Mouse (Mus musculus) adrenal gland, postnatal 10 days (tissue): ENCODE measurements around the gene Drg1. TPM values are rescaled to one million over a fixed set of nuclear protein-coding genes. Genes with fewer than 3 reads are reported as not detected.

Experiments
- DNase-seq: peaks from one replicate; pipeline ENCODE4 v3.0.0; 2021; ENCODE audit warnings: mixed read lengths
- long read RNA-seq, 2 experiments: library from polyadenylated mRNA; stranded (forward); transcript quantifications; one replicate each; pipeline ENCODE4 v2.0.0; 2021
- total RNA-seq, 2 experiments: library from RNA; stranded (reverse); gene quantifications; 2 replicates each; pipeline ENCODE4 v1.2.3; 2021

The Drg1 gene
- 10 to 100 TPM; 84.3 to 91.6 TPM for total RNA-seq
- long read RNA-seq, experiment 1, transcript Drg1-201 (9 exons, 1,546 nt), result major isoform, 133 of 154 reads
- long read RNA-seq, experiment 1, partial matches to known transcripts, result 1 of 154 reads
- long read RNA-seq, experiment 1, other reads (novel, unspliced or antisense), result 20 of 154 reads
- long read RNA-seq, experiment 2, transcript Drg1-201 (9 exons, 1,546 nt), result major isoform, 68 of 76 reads
- long read RNA-seq, experiment 2, partial matches to known transcripts, result 4 of 76 reads
- long read RNA-seq, experiment 2, other reads (novel, unspliced or antisense), result 4 of 76 reads

DNA sequence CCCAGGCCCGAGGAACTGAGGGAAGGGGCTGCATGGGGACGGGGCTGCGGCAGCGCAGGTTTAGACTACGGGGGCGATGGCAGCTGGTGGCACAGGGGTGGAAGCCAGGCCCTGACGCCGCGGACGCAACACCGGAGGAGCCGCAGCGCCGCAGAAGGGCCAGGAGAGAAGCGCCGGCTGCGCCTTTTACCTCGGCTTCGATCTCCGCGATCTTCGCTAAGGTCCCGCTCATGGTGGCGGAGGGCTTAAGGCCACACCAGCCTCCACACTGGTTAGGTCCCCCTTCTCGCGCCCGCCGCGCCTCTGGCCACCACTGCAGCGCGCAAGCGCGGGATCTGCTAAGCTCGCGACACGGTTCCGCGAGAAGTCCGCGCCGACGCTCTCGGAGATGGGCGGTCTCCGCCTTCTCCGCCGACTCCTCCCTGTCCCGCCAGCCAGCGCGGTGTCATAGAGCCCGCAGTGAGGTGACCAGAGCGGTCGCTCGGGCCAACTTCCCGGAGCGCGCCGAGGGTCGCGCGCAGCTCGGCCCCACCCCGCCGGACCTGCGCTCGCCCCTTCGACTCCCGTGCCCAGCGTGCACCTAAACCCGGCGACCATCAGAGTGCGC, at the start of gene Drg1:
Gene Drg1 (minus strand): TSS at position 337 of the 607 bp plus-strand sequence.
- peak; percentile 97 for DNase-seq

DNA sequence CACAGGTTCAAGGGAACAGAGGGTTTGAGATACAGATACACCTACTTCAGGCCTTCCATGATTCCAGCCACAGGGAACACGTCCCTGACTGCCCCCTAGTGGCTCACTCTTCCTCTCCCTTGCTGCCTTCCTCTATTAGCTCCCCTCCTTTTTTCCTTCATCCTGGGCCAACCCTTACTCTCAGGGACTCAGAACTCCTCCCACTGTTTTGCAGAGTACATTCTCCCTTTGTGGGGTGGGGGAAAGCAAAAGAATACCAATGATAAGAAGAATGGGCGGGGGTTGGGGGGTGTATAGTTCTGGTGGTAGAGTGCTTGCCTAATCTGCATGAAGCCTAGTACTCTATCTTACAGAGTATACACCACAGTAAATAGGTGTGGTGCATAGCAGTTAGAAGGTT, 47.9 kb upstream of the Drg1 start:
- DNase-seq, result peak; percentile 84

DNA sequence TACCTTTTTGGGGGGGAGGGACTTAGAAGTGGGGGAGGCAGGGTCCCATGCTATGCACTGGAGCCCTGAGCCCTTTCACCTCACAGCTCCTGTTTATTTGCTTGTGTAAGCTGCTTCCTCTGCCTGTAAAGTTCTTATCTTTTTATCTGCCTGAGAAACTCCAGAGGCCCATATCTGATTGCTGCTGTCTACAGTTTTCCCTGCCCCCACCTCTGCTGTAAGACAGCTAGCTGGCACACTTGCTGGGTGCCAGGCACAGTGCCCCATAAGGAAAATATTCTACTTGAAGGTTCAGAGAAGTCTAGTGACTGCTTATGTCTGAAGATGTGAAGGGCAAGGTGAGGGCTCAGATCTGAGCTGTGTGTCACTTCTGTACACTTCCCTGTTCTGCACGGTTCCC, 47.1 kb upstream of the Drg1 start:
- DNase-seq, result peak; percentile 31

DNA sequence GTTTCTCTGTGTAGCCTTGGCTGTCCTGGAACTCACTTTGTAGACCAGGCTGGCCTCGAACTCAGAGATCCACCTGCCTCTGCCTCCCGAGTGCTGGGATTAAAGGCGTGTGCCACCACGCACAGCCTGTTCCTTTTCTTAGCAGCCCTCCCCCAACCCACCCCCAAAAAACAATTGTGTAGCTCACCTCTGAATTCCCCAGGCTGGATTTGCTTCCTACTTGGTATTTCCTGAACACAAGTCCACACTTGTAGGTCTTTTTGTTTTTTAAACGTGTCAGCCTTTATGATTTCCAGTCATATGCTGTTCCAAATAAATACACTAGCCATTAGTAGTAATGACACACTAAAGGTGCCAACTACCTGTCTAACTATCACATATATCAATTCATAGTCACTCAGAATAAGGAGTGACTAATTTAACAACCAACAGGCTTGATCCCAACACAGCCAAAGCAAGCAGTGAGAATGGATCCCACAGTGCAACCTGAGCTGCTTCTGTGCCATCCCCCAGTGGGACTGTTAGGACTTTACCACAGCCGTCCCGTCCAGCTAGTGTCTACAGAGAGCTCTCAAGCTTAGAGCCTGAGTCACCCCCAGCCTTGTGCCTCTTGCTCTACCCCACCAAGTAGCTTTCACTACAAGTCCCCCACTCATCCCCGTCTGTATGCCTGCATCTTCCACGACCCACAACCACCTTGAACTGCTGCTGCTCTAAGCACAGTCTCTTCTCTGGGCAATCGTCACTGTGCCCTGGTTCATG, 45.6 kb upstream of the Drg1 start:
- no peak for DNase-seq

DNA sequence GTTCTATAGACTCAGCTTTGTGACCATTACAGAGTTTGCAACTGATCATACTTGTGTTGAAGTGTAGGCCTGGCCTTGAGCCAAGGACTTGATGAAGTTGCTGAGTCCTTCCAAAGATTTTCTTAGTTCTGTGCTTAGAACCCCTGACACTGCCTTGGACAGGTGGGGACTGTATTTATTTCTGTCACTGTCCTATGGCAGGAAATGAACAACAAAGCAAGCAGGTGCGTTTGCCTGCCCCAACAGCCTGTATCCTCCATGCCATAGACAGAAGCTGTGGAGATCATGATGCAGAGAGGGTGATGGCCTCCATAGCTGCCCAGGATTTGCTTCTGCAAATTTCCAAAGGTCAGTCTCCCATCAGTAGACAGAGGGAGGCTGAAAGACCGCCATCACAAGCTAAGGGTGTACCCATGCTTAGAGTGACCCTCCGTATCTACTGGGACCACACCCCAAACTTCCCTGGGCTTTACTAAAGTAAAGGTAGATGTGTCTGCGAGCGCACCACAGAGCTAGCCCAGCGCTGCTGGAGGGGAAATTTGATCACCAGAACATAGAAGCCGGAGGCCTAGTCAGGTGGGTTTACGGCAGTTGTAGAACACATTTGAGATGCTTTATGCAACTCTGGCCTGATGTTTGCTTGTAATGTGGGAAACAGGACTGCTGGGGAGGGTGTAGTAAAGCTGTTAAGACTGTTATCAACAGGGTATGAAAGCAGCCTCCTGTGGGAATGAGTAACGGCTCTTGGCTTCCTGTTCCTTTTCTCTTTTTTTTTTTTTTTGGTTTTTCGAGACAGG, 44.8 kb upstream of the Drg1 start:
- DNase-seq, result no peak

DNA sequence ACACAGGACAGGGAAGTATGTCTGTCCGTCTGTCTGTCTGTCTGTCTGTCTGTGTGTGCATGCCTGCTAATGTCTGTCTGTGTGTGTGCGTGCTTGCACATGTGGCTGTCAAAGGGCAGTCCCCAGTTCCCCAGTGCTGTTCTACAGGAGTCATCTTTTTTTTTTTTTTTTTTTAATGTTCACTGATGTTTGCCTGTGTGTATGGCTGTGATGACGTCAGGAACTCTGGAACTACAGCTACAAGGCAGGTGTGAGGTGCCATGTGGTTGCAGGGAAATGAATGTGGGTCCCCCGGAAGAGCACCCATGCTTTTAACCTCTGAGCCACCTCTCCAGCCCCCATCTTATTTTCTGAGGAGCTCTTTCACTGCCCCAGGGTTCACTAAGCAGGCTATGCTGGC, 43.7 kb upstream of the Drg1 start:
- no peak for DNase-seq

DNA sequence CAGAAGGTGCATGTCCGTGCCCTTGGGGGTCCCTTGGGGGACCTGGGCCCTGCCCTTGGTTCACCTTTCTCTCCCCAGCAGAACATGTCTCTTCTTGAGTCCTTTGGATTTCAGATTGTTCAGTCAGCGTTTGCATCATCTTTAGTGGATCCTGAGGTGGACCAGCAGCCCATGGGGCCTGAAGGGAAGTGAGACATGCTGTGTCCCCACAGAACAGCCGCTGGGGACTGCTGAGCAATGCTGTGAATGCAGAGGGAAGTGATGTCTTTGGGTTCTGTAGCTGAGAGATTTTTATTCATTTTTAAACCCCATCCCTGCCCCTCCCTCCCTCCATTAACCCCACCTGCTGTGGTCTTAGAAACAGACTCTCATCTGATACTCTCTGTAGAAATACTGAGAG, 41.7 kb upstream of the Drg1 start:
- no peak for DNase-seq

DNA sequence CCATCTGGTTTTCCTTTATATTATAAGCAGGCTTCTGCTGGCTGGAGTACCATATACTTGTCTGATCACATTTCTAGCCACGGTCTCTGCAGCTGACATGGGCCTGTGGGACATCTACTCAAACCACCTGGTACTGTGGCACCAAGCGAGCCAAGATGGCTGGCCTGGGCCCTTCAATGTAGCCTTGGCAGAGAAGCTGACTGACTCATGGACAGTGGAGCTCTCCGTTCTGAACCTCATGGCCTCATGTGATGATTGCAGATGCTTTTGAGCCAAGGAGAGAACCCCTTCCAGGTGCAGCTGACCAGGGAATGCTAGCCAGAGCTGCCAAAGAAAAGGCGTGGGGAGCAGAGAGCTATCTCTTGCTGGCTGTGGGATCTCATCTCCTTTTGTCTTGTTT, 39.6 kb upstream of the Drg1 start:
- DNase-seq, result no peak

DNA sequence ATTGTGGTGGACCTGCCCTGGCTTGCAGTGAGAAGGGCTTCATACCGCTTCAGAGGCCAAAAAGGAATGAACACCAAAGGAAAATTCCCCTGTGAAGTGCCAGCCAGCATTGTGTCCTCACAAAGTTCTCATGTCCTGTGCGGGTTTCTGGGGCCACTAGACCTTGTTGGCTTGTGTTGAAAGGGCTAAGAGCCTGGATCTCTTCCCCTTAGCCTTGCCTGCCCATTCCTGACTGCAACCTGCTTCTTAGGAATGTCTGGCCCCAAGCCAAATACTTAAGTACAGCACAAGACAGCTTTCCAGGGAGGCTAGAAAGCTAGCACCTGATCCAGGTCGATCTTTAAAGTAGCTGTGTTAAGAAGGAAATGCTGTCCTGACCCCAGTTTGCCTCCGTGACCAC, 36.6 kb upstream of the Drg1 start:
- DNase-seq, result peak; percentile 20

DNA sequence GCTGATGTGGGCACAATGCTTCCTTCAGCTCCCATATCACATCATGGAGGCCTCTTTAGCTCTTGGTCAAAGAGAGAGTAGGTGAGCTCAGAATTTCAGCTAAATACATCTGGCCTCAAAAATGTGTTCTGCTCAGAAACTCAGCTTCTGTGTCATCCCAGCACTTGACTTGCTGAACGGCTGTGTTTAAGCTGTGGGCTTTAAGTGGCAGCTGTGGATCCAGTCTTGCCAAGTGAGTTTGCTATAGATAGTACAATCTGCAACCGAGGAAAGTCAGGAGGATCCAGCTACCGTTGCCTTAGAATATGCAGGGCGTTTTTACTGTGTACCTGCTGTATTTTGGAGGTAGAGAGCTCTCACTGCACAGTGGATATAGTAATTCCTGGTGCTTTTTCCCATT, 36.2 kb upstream of the Drg1 start:
- no peak for DNase-seq

DNA sequence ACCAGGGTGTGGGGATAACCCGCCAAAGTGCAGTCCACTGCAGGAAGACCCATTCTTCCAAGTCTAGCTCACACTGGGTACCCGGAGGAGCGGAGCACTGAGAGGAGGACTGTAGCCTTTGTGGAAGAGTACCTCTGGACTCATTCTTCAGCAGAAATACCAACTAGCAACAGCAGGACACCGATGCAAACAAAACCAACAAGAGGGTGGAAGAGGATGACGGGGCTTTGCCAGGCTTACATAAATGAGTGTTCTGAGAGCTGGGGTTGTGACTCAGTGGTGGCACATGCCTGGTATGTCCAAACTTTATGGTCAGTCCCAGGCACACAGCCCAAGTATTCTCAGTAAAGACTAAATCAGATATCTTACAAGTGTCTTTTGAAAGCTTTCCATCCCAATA, 34.9 kb upstream of the Drg1 start:
- DNase-seq, result no peak

DNA sequence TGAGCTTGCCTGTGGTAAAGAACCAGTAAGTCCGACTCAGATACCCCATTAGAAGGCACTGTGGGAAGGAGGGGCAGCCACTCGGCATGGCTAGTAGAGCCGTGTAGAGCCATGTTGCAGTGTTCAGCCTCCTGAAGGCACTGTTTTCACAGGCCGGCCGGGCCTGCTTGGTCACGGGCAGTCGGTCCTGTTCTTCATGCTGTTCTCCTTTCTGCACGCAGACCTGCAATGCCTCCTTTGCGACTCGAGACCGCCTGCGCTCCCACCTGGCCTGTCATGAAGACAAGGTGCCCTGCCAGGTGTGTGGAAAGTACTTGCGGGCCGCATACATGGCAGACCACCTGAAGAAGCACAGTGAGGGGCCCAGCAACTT, 32.6 kb upstream of the Drg1 start:
- no peak for DNase-seq

DNA sequence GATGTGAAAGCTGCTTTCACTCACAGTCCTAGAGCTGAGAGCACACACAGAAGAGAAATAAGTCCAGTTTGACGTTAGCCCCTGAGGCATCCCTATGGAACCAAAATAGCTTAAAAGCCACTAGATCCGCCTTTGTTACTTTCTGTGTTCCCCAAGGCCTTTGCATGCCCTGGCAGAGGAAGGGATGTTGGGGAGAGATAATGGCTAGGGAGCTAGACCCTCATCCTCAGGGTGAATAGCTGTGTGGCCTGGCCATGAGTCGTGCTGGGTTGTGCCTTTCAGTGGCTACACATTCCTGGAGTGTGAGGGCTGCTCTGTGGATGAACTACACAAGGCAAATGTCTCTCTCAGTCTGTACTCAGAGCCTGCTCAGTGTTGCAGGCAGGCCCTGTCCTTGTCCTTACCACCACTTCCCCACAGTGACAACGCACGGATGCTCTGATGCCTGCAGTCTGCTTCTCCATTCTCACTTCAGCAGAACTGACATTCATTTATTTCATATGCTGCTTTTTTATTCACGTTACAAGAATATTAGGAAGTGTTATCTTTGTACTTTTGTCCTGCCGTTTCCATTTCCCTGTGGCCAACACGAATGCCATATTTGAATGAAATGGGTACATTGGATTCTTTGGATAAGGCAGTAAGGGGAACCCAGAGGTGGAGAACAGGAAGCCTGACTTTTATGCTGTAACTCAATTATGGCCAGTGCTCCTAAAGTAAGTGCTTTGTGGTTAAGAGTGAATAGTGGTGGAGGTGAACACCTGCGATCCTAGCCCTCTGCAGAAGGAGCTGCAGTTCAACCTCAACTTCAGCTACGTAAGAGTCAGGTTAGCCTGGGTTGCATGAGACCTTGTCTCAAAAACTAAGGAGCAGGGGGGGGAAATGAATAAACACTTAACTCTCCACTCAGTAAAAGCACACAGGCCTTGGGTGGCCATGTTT, 31.9 kb upstream of the Drg1 start:
- DNase-seq, result no peak

DNA sequence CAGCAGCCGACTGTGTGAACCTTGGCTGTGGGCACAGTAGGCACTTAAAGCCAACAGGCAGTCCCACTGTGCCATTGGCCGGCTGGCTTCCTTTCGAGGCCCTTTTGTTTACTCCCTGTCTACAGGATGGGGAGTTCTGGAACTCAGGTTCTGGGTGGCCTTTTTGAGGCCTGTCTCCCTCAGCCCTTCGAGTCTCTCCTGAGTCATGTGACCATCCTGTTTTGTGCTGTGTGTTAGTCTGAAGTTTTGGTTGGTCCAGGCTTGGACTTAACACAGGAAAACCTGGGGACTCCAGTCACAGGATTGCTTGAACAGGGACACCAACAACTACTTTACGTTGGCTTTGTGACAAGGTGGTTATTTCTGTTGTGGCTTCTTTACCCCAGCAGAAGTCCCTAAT, 29.8 kb upstream of the Drg1 start:
- no peak for DNase-seq

DNA sequence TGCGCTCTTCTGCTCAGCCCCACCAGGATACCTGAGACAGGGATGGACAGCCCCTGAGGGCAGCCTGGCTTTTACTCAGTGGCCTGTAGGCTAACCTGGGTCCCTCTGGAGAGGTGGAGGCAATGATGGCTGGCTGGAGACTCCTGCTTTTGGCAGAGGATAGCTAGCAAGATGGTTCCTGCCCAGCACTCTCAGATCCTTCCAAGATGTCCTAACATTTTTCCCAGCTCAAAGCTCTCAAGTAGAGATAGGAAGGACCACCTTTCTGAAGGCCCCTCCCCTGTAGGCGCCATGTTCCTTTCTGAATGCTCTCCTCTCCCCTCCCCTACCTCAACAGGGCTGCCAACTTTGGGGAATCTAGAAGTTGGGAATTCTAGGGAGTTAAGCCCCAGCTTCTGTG, 28.4 kb upstream of the Drg1 start:
- no peak for DNase-seq

DNA sequence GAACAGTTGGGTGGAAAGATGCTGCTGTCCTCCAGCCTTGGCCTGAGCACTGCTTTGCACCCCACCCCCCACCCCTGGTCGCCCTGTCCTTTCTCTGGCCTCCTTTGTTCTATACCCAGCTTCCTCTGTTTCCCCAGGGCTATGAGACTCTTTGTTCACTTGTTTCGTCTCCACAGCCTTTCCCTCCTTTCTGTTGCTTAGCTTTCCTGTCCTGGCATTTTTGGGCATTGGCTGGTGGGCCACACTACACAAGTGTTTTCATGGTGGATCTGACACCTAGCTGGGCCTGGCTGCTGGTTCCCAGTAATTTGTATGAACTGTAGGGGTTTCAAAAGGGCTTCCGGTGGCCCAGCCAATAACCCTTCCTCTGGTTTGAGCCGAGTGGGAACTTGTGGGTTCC, 27.1 kb upstream of the Drg1 start:
- no peak for DNase-seq

DNA sequence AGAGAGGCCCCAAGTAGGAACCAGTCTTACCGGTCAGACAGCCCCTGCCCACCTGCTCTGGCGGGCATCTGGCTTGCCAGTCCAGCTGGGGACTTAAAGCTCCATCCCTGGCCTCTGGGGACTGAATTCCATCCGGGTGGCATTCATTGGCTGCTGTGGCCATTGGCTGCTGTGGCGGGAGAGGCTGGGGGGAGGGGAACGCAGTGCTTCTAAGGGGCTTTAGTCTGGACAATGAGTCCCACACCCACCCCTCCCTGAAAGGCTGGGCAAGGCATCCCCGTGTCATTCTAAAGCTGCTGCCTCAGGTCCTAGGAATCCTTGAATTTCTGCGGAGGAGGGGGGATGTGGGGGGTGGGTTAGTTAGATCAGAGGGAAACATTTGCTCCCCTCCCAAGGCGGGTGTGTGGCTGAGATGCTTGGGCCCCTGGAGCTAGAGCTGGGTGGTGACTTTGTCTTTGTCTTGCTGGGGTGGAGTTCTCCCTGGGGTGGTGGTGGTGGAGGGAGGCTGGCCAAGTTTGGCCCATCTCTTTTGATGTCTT, 26.6 kb upstream of the Drg1 start:
- DNase-seq, result peak; percentile 38

DNA sequence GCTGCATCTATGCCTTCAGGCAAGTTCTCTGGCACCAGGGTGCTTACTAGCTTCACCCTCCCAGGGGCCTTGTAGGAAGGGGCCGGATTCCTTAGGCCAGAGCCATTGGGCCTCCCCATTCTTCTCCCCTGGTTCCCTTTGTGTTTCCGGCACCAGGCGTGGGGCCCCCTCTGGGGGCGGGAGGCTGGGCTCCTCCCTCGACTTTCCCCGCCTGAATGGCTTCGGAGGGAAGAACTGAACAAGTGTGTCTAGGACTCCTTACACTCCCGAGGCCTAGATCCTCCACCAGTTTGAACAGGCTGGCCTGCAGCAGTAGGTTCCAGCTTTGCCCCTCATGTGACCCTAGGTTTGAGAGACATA, 25.8 kb upstream of the Drg1 start:
- DNase-seq, result peak; percentile 63

DNA sequence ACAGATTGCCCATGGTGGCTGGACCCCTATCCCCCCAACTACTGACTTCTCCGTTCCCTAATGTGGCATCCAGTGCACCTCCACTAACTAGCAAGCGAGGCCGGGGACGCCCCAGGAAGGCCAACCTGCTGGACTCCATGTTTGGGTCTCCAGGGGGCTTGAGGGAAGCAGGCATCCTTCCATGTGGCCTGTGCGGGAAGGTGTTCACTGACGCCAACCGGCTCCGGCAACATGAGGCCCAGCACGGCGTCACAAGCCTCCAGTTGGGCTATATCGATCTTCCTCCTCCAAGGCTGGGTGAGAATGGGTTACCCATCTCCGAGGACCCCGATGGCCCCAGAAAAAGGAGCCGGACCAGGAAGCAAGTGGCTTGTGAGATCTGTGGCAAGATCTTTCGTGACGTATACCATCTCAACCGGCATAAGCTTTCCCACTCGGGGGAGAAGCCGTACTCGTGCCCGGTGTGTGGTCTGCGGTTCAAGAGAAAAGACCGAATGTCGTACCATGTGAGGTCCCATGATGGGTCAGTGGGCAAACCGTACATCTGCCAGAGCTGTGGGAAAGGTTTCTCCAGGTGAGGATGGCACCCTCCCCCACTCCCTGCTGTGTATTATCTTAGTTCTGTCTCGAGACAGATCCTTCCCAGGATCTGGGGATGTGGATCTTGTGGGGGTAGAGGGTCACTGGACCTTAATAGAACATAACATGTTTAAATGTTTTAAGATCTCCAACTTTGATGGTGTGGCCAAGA, 25.3 kb upstream of the Drg1 start:
- no peak for DNase-seq

DNA sequence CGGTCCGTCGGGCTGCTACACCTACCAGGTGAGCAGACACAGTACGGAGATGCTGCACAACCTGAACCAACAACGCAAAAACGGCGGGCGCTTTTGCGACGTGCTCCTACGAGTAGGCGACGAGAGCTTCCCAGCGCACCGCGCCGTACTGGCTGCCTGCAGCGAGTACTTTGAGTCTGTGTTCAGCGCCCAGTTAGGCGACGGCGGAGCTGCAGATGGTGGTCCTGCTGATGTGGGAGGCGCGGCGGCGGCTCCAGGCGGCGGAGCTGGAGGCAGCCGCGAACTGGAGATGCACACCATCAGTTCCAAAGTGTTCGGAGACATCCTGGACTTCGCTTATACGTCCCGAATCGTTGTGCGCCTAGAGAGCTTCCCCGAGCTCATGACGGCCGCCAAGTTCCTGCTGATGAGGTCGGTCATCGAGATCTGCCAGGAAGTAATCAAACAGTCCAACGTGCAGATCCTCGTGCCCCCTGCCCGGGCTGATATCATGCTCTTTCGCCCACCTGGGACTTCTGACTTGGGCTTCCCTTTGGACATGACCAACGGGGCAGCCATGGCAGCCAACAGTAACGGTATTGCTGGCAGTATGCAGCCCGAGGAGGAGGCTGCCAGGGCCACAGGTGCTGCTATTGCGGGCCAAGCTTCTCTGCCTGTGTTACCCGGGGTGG, 24.6 kb upstream of the Drg1 start:
- peak; percentile 62 for DNase-seq
